Mouse (Mus musculus) MEL (cell line): ENCODE data around the gene Mrpl33. TPM values are rescaled to one million over a fixed set of nuclear protein-coding genes. Genes with fewer than 3 reads are reported as not detected.

ENCODE experiments used
- DNase-seq: peaks from one replicate; pipeline ENCODE4 v3.0.0; 2011; ENCODE audit warnings: low read depth, low spot score
- H3K27ac ChIP-seq: 2 replicates; pipeline ENCODE4 v1.5.1; 2012; ENCODE audit warnings: low read depth, mild to moderate bottlenecking, control low read depth, low read length, moderate library complexity; ENCODE audit not compliant: control insufficient read depth
- H3K27me3 ChIP-seq, 2 experiments: fragments of 150-350 bp in 1 of 2; sonication (generic) in 1 of 2; 2 replicates each; pipeline ENCODE4 v1.6.1; 2012; ENCODE audit warnings: low read length in 2 of 2, mild to moderate bottlenecking in 2 of 2, improper control_type of control experiment in 1 of 2, moderate library complexity in 1 of 2; ENCODE audit not compliant: insufficient read depth in 2 of 2, control insufficient read depth in 1 of 2
- H3K36me3 ChIP-seq, 2 experiments: 2 replicates each; pipeline ENCODE4 v1.6.1; 2012 to 2014; ENCODE audit warnings: low read length in 2 of 2, improper control_type of control experiment in 1 of 2, inconsistent platforms in 1 of 2, mild to moderate bottlenecking in 1 of 2; ENCODE audit not compliant: insufficient read depth in 2 of 2, control insufficient read depth in 1 of 2
- H3K4me1 ChIP-seq, 2 experiments: fragments of 150-350 bp in 1 of 2; sonication (generic) in 1 of 2; 2 replicates each; pipeline ENCODE4 v1.6.1; 2012; ENCODE audit warnings: low read length in 2 of 2, improper control_type of control experiment in 1 of 2, mild to moderate bottlenecking in 1 of 2; ENCODE audit not compliant: insufficient read depth in 2 of 2, control insufficient read depth in 1 of 2
- H3K4me3 ChIP-seq, 2 experiments: fragments of 150-350 bp in 1 of 2; sonication (generic) in 1 of 2; 2 replicates each; pipeline ENCODE4 v1.5.1; 2012; ENCODE audit warnings: low read depth in 2 of 2, low read length in 2 of 2, mild to moderate bottlenecking in 2 of 2, moderate library complexity in 2 of 2, control low read depth in 1 of 2, improper control_type of control experiment in 1 of 2; ENCODE audit not compliant: control insufficient read depth in 1 of 2, insufficient read depth in 1 of 2
- H3K79me2 ChIP-seq: 2 replicates; pipeline ENCODE4 v1.6.1; 2012; ENCODE audit warnings: mild to moderate bottlenecking, low read length, moderate library complexity; ENCODE audit not compliant: control insufficient read depth, poor library complexity, insufficient read depth
- H3K9ac ChIP-seq: 2 replicates; pipeline ENCODE4 v1.6.1; 2012; ENCODE audit warnings: low read depth, mild to moderate bottlenecking, control low read depth, low read length, moderate library complexity; ENCODE audit not compliant: control insufficient read depth, poor library complexity, severe bottlenecking
- H3K9me3 ChIP-seq: fragments of 150-350 bp; sonication (generic); replicated peaks from 2 replicates; pipeline ENCODE4 v1.6.1; 2012; ENCODE audit warnings: mild to moderate bottlenecking, low read length, improper control_type of control experiment, moderate library complexity; ENCODE audit not compliant: insufficient read depth
- CHD2 ChIP-seq: IDR thresholded peaks from 2 replicates; pipeline ENCODE4 v1.6.1; 2011; ENCODE audit warnings: low read length, improper control_type of control experiment
- CTCF ChIP-seq, 3 experiments: IDR thresholded peaks in 2 of 3; conservative IDR thresholded peaks in 1 of 3; 2 replicates each; pipeline ENCODE4 v1.5.1; 2011 to 2012; ENCODE audit warnings: low read length in 3 of 3, low read depth in 2 of 3, mild to moderate bottlenecking in 2 of 3, improper control_type of control experiment in 1 of 3, inconsistent platforms in 1 of 3, mixed read lengths in 1 of 3, moderate library complexity in 1 of 3; ENCODE audit not compliant: control insufficient read depth in 1 of 3, insufficient read depth in 1 of 3, poor library complexity in 1 of 3, severe bottlenecking in 1 of 3
- EP300 ChIP-seq, 2 experiments: IDR thresholded peaks; 2 replicates each; pipeline ENCODE4 v1.6.1; 2011; ENCODE audit warnings: improper control_type of control experiment in 2 of 2, low read length in 2 of 2, low read depth in 1 of 2, mild to moderate bottlenecking in 1 of 2
- GABPA ChIP-seq: IDR thresholded peaks from 2 replicates; pipeline ENCODE4 v1.6.1; 2012; ENCODE audit warnings: low read depth, mild to moderate bottlenecking, inconsistent platforms, low read length, improper control_type of control experiment, moderate library complexity
- MAFK ChIP-seq: IDR thresholded peaks from 2 replicates; pipeline ENCODE4 v1.6.1; 2011; ENCODE audit warnings: low read depth, mild to moderate bottlenecking, low read length, improper control_type of control experiment, borderline replicate concordance
- MEF2A ChIP-seq: IDR thresholded peaks from 2 replicates; pipeline ENCODE4 v1.6.1; 2014; ENCODE audit warnings: low read depth, mild to moderate bottlenecking, inconsistent platforms, low read length, improper control_type of control experiment; ENCODE audit not compliant: poor library complexity, insufficient replicate concordance, severe bottlenecking; ENCODE audit errors: extremely low read depth
- MYC ChIP-seq: IDR thresholded peaks from 2 replicates; pipeline ENCODE4 v1.6.1; 2011; ENCODE audit warnings: low read depth, mild to moderate bottlenecking, low read length, improper control_type of control experiment, moderate library complexity
- POLR2AphosphoS2 ChIP-seq: IDR thresholded peaks from 2 replicates; pipeline ENCODE4 v1.6.1; 2011; ENCODE audit warnings: low read length, improper control_type of control experiment
- RAD21 ChIP-seq: IDR thresholded peaks from 2 replicates; pipeline ENCODE4 v1.6.1; 2011; ENCODE audit warnings: mild to moderate bottlenecking, low read depth, low read length, improper control_type of control experiment
- SIN3A ChIP-seq: IDR thresholded peaks from 2 replicates; pipeline ENCODE4 v1.6.1; 2012; ENCODE audit warnings: low read length, improper control_type of control experiment, inconsistent platforms
- SMC3 ChIP-seq: IDR thresholded peaks from 2 replicates; pipeline ENCODE4 v1.6.1; 2011; ENCODE audit warnings: low read depth, low read length, improper control_type of control experiment
- TAL1 ChIP-seq: IDR thresholded peaks from 2 replicates; pipeline ENCODE4 v1.6.1; 2012; ENCODE audit warnings: mild to moderate bottlenecking, inconsistent platforms, low read length, moderate library complexity, mixed read lengths
- TBP ChIP-seq: IDR thresholded peaks from 2 replicates; pipeline ENCODE4 v1.8.0; 2011; ENCODE audit warnings: low read depth, low read length, improper control_type of control experiment
- ZC3H11A ChIP-seq: IDR thresholded peaks from 2 replicates; pipeline ENCODE4 v1.6.1; 2012; ENCODE audit warnings: low read depth, mild to moderate bottlenecking, inconsistent platforms, low read length, improper control_type of control experiment
- ZKSCAN1 ChIP-seq: IDR thresholded peaks from 2 replicates; pipeline ENCODE4 v1.6.1; 2012; ENCODE audit warnings: low read depth, mild to moderate bottlenecking, inconsistent platforms, low read length, improper control_type of control experiment, moderate library complexity
- ZNF384 ChIP-seq: IDR thresholded peaks from 2 replicates; pipeline ENCODE4 v1.6.1; 2012; ENCODE audit warnings: low read depth, mild to moderate bottlenecking, inconsistent platforms, low read length, improper control_type of control experiment
- polyA plus RNA-seq, 2 experiments: library from polyadenylated mRNA; stranded (reverse) in 1 of 2; unstranded in 1 of 2; fragments of >175 nt in 1 of 2; fragments of >200 nt in 1 of 2; gene quantifications; 2 replicates each; pipeline versions ENCODE4 v1.2.1 to v1.2.4; 2012; ENCODE audit warnings: low replicate concordance in 2 of 2, low read depth in 1 of 2; ENCODE audit not compliant: insufficient read length in 2 of 2, insufficient read depth in 1 of 2, missing spikeins in 1 of 2
- total RNA-seq: library from RNA; depleted of rRNA; stranded (reverse); fragments of 300-350 nt; gene quantifications from 2 replicates; pipeline ENCODE4 v1.2.3, GENCODE M21; 2012

Gene Mrpl33
- total and polyA plus RNA-seq, 3 experiments = 158 to 249 TPM; not detected in 1

- Histone ChIP-seq H3K9ac (no peak overlapping the region), H3K9me3 (no peaks in the 10 kb centered on the region), H3K4me1 (no peaks in the 10 kb centered on the region), H3K79me2 (no peaks in the 10 kb centered on the region), H3K27me3 (no peaks in the 10 kb centered on the region), H3K36me3 (no peaks in the 10 kb centered on the region; a peak in 1 of 4 replicates), H3K27ac (no peak overlapping the region), H3K4me3 (no peak overlapping the region)
- TF ChIP-seq TAL1 = no peak
- TF ChIP-seq CTCF (IDR thresholded peaks at IDR 0.05 in 2 of 3, conservative IDR thresholded peaks at IDR 0.05 in 1 of 3; ENCODE audit: control insufficient read depth in 1 of 3, insufficient read depth in 1 of 3, low read depth in 2 of 3, low read length in 3 of 3, poor library complexity in 1 of 3, severe bottlenecking in 1 of 3) = no peak
- no peak for TF ChIP-seq RAD21
- no peak for DNase-seq
Measured at GRCm38 (mm10) chr5:31562036-31562666, 34.6 kb upstream of the Mrpl33 start.

GRCm38 (mm10) chr5:31563496-31563895 is 33.2 kb upstream of the Mrpl33 start:
- no peaks in the 10 kb centered on the region for H3K79me2 ChIP-seq
- no peak overlapping the region for H3K27ac ChIP-seq
- TF ChIP-seq SIN3A = peak; percentile 58
- TF ChIP-seq CHD2 = no peak
- TF ChIP-seq ZC3H11A = peak; percentile 92
- no peak for TF ChIP-seq TAL1
- no peak for TF ChIP-seq TBP
- TF ChIP-seq SMC3 = peak; percentile 97
- no peak for TF ChIP-seq MAFK
- TF ChIP-seq CTCF (IDR thresholded peaks at IDR 0.05 in 2 of 3, conservative IDR thresholded peaks at IDR 0.05 in 1 of 3; ENCODE audit: control insufficient read depth in 1 of 3, insufficient read depth in 1 of 3, low read depth in 2 of 3, low read length in 3 of 3, poor library complexity in 1 of 3, severe bottlenecking in 1 of 3) = peak; percentile 95 to 99 (median 99)
- peak; percentile 97 for TF ChIP-seq RAD21
- no peak for TF ChIP-seq ZKSCAN1
- no peak for TF ChIP-seq EP300 (IDR thresholded peaks at IDR 0.05; ENCODE audit: low read depth in 1 of 2, low read length in 2 of 2)
- no peak for TF ChIP-seq POLR2AphosphoS2
- TF ChIP-seq GABPA = no peak
- TF ChIP-seq ZNF384 = peak; percentile 73
- no peak for TF ChIP-seq MYC
- TF ChIP-seq MEF2A = no peak
- TF ChIP-seq, all 39 proteins: peak for 6
- Histone ChIP-seq H3K9me3 (no peaks in the 10 kb centered on the region), H3K36me3 (no peaks in the 10 kb centered on the region; a peak in 2 of 4 replicates), H3K4me3 (no peak overlapping the region), H3K9ac (no peak overlapping the region), H3K27me3 (no peaks in the 10 kb centered on the region), H3K4me1 (peaks cover 0 to under 1% of the 10 kb centered on the region in 2 experiments; a peak in 1 of 4 replicates)
- DNase-seq = peak; percentile 86
